Mouse (Mus musculus) cortical plate, adult 2 months (tissue): ENCODE results near the gene Arl10. TPM values are rescaled to one million over a fixed set of nuclear protein-coding genes. Genes with fewer than 3 reads are reported as not detected.
A peak's percentile ranks its signal among the peaks of the same experiment; 100 is the strongest.
"Not testable (repeated sequence)": the region's sequence is repeated elsewhere in the genome, so short reads cannot be mapped to it uniquely, and the experiment has no call there.

Experiments used
- H3K27ac ChIP-seq: fragments of 200-500 bp; 2 replicates; pipeline ENCODE4 v1.5.1; 2012; ENCODE audit warnings: low read length, control low read depth, inconsistent platforms; ENCODE audit not compliant: insufficient read depth
- H3K4me1 ChIP-seq: fragments of 200-500 bp; 2 replicates; pipeline ENCODE4 v1.6.1; 2011; ENCODE audit warnings: low read length; ENCODE audit not compliant: control insufficient read depth, insufficient read depth
- H3K4me3 ChIP-seq: fragments of 200-500 bp; 2 replicates; pipeline ENCODE4 v1.5.1; 2011; ENCODE audit warnings: mild to moderate bottlenecking, low read length, control low read depth; ENCODE audit not compliant: insufficient read depth
- CTCF ChIP-seq: fragments of 200-500 bp; IDR thresholded peaks from 2 replicates; pipeline ENCODE4 v1.5.1; 2011; ENCODE audit warnings: mild to moderate bottlenecking, control low read depth, low read length; ENCODE audit not compliant: insufficient read depth; ENCODE audit errors: extremely low read depth
- POLR2A ChIP-seq: fragments of 200-500 bp; IDR thresholded peaks from 2 replicates; pipeline ENCODE4 v1.6.1; 2011; ENCODE audit warnings: mild to moderate bottlenecking, low read length, control low read depth; ENCODE audit not compliant: insufficient read depth; ENCODE audit errors: extremely low read depth
- polyA plus RNA-seq: library from polyadenylated mRNA; depleted of rRNA; stranded (reverse); fragments of >200 nt; gene quantifications from 2 replicates; pipeline ENCODE4 v1.2.3, GENCODE M21; 2012; rRNA removed

Gene Arl10
- polyA plus RNA-seq, 1 experiment: 20.1 TPM

GRCm38 (mm10) chr13:54609301-54609700 is 34.5 kb downstream of the Arl10 start:
- Histone ChIP-seq H3K27ac (0 out of 2 replicates have a peak overlapping the region, but pooled peaks have one; percentile 7), H3K4me3 (peak overlapping the region; percentile 77), H3K4me1 (peaks cover 2% of the 10 kb centered on the region; the same call in 1 of the 2 replicates)
- TF ChIP-seq POLR2A (no peak), CTCF (no peak)

- TF ChIP-seq POLR2A: peak; percentile 27; the same call in 1 of the 2 replicates
- no peak for TF ChIP-seq CTCF
These were observed 35.8 kb downstream of the Arl10 start for GRCm38 (mm10) chr13:54610613-54610971.

GRCm38 (mm10) chr13:54610972-54611754 is 36.3 kb downstream of the Arl10 start, which contains the start of gene Cltb:
Cltb (minus strand) TSS chr13:54611344.
- TF ChIP-seq CTCF (no peak), POLR2A (0 out of 2 replicates have a peak, but pooled peaks have one; percentile 54)
- peak within 1 kb of the TSS; percentile 95 for H3K27ac ChIP-seq
- H3K4me3 ChIP-seq: peak within 1 kb of the TSS; percentile 77

More at GRCm38 (mm10) chr13:54610613-54610971, 35.8 kb downstream of the Arl10 start:
- Histone ChIP-seq H3K4me1 (peaks cover 2% of the 10 kb centered on the region; the same call in 1 of the 2 replicates), H3K4me3 (peak overlapping the region; percentile 77), H3K27ac (peak overlapping the region; percentile 95)

DNA sequence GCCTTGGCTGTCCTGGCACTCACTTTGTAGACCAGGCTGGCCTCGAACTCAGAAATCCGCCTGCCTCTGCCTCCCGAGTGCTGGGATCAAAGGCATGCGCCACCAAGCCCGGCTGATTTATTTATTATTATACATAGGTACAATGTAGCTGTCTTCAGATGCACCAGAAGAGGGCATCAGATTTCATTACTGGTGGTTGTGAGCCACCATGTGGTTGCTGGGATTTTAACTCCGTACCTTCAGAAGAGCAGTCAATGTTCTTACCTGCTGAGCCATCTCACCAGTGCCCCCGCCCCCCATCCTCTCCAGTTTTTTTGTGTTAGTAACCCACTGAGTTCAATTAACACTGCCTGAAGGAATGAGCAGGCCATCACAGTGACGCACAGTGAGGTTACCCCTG is 38.3 kb downstream of the Arl10 start:
- H3K4me1 ChIP-seq: not testable (repeated sequence)

More at GRCm38 (mm10) chr13:54610972-54611754, 36.3 kb downstream of the Arl10 start, which contains the start of gene Cltb:
- peaks cover 2% of the 10 kb centered on the region; the same call in 1 of the 2 replicates for H3K4me1 ChIP-seq

GRCm38 (mm10) chr13:54616307-54616706 is 41.5 kb downstream of the Arl10 start:
- Histone ChIP-seq H3K4me3 (no peak overlapping the region), H3K4me1 (no peaks in the 10 kb centered on the region), H3K27ac (no peak overlapping the region)
- no peak for TF ChIP-seq POLR2A
- TF ChIP-seq CTCF: no peak

More for the DNA sequence above, 38.3 kb downstream of the Arl10 start:
- not testable (repeated sequence) for H3K4me3 ChIP-seq, H3K27ac ChIP-seq

DNA sequence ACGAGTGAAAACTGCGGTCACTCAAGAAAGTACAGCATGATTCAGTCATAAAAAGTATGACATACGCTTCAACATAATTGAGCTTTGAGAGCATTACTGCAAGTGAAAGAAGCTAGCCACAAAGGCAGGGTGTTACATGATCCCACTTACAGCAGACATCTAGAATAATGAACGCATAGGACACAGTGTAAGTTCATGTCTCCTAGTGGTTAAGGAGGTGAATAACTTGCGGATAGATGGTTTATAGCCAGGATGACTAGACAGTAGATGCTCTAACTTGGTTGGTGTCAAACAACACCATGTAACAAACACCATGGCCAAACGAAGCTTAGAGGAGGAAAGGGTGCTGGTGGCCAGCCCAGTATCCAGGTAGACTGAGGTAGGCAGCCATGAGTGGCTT is 42.2 kb downstream of the Arl10 start:
- no peak overlapping the region for H3K27ac ChIP-seq
- no peak overlapping the region for H3K4me3 ChIP-seq
- no peaks in the 10 kb centered on the region for H3K4me1 ChIP-seq
- no peak for TF ChIP-seq POLR2A
- TF ChIP-seq CTCF: no peak

DNA sequence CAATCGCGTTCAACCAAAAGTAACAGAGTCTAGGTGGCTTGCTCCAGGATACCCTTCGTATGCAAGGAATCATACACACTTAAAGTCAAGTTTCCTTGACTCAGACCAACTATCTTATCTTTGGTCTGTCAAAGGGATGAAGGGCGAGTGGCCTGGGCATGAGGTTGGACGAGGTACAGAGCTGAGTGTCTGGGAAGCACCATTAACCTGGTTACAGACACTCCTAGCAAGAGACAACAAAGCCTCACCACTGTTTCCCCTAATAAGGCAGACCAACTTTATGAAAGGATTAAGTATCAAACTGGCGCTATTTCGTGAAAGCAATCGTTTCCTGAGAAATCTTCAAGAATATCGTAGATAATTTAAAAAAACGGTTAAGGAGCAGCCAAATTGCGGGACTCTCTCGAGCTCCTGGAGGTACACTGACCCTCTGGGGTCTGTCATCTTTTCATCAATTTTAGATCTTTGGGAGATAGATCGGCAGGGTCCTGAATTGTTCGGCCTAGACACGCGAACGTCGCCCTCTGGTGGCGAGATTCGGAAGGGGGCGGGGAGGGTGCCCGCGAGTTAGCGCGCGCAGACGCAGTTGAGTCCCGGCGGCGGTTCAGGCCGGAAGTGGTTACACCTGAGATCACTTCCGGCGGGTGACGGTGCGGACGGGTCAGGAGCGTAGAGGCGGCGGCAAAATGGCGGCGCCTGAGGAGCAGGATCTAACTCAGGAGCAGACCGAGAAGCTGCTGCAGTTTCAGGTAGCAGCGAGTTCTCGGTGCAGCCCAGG is 46.5 kb downstream of the Arl10 start, which contains the start of gene Faf2:
Faf2 (plus strand) TSS at position 630 of the 778 bp plus-strand sequence.
- H3K4me3 ChIP-seq: peak within 1 kb of the TSS; percentile 90
- peak within 1 kb of the TSS; percentile 70 for H3K27ac ChIP-seq

GRCm38 (mm10) chr13:54621960-54622521 is 47.2 kb downstream of the Arl10 start:
- Histone ChIP-seq H3K4me1 (peaks cover 4% of the 10 kb centered on the region), H3K4me3 (peak overlapping the region; percentile 90), H3K27ac (peak overlapping the region; percentile 70)
- TF ChIP-seq CTCF (no peak), POLR2A (no peak)

More for the DNA sequence above, 46.5 kb downstream of the Arl10 start, which contains the start of gene Faf2:
- TF ChIP-seq POLR2A (peak; percentile 79; the same call in 1 of the 2 replicates), CTCF (peak; percentile 76)
- H3K4me1 ChIP-seq: peaks cover 4% of the 10 kb centered on the region

GRCm38 (mm10) chr13:54629128-54629527 is 54.3 kb downstream of the Arl10 start:
- Histone ChIP-seq H3K4me3 (no peak overlapping the region), H3K4me1 (no peaks in the 10 kb centered on the region; the same call in 1 of the 2 replicates), H3K27ac (no peak overlapping the region)
- TF ChIP-seq POLR2A (no peak), CTCF (no peak)

Other genes with a start within 250 kb of the Arl10 start
- 496 and 516 TPM in 2 replicates for gene Cplx2, start 203.7 kb upstream of the Arl10 start, polyA plus RNA-seq
- gene Thoc3, start 106.2 kb upstream of the Arl10 start, polyA plus RNA-seq: 24.5 and 24.7 TPM in 2 replicates
- gene Simc1, start 71.2 kb upstream of the Arl10 start, polyA plus RNA-seq: 18.8 and 19.7 TPM in 2 replicates
- gene 4833439L19Rik, start 9.6 kb upstream of the Arl10 start, polyA plus RNA-seq: 173 and 181 TPM in 2 replicates
- 25.4 and 26.0 TPM in 2 replicates for gene Nop16, start 15.1 kb downstream of the Arl10 start, polyA plus RNA-seq
- 238 and 245 TPM in 2 replicates for gene Higd2a, start 15.2 kb downstream of the Arl10 start, polyA plus RNA-seq
- 284 and 289 TPM in 2 replicates for gene Cltb, start 36.3 kb downstream of the Arl10 start, polyA plus RNA-seq
- gene Faf2, start 46.8 kb downstream of the Arl10 start, polyA plus RNA-seq: 30.7 and 34.6 TPM in 2 replicates
- gene Rnf44, start 118.9 kb downstream of the Arl10 start, polyA plus RNA-seq: 129 and 131 TPM in 2 replicates
- 0.25 and 0.29 TPM in 2 replicates for gene Cdhr2, start 126.4 kb downstream of the Arl10 start, polyA plus RNA-seq
- gene Gprin1, start 174.9 kb downstream of the Arl10 start, polyA plus RNA-seq: 57.2 and 62.1 TPM in 2 replicates
- 734 and 773 TPM in 2 replicates for gene Sncb, start 191.6 kb downstream of the Arl10 start, polyA plus RNA-seq
- gene Eif4e1b, start 209.0 kb downstream of the Arl10 start, polyA plus RNA-seq: not detected in 2 replicates
- 75.7 and 78.9 TPM in 2 replicates for gene Tspan17, start 214.4 kb downstream of the Arl10 start, polyA plus RNA-seq